Mouse (Mus musculus) 3T3-L1 (cell line): ENCODE measurements around the gene Gm13289.
A peak's percentile ranks its signal among the peaks of the same experiment; 100 is the strongest.
"Not testable (repeated sequence)": the region's sequence is repeated elsewhere in the genome, so short reads cannot be mapped to it uniquely, and the experiment has no call there.

Experiments
- DNase-seq: peaks from one replicate; pipeline ENCODE4 v3.0.0-alpha.2; 2015; ENCODE audit warnings: low read depth, low spot score

Gene Gm13289

GRCm38 (mm10) chr4:88782335-88782734 lies 5.6 kb downstream of the Gm13289 start:
- DNase-seq: not testable (repeated sequence)

- not testable (repeated sequence) for DNase-seq
Observed at GRCm38 (mm10) chr4:88785409-88785808, 8.7 kb downstream of the Gm13289 start, which contains the start of gene Gm13276. Gm13276 (plus strand) TSS chr4:88785709.

GRCm38 (mm10) chr4:88788402-88788801 lies 11.7 kb downstream of the Gm13289 start, which contains the start of gene Gm13277:
Gm13277 (plus strand) TSS chr4:88788632.
- DNase-seq: not testable (repeated sequence)

GRCm38 (mm10) chr4:88791250-88791649 lies 14.5 kb downstream of the Gm13289 start, which contains the start of gene Gm13278:
Gm13278 (plus strand) TSS chr4:88791550.
- DNase-seq: not testable (repeated sequence)

- DNase-seq: not testable (repeated sequence)
Observed at GRCm38 (mm10) chr4:88793936-88794675, 17.4 kb downstream of the Gm13289 start, which contains the start of gene Gm13275. Gm13275 (plus strand) TSS chr4:88794487.

- DNase-seq: not testable (repeated sequence)
Observed at GRCm38 (mm10) chr4:88797097-88797496, 20.4 kb downstream of the Gm13289 start, which contains the start of gene Gm13279. Gm13279 (plus strand) TSS chr4:88797397.

GRCm38 (mm10) chr4:88799365-88799764 lies 22.6 kb downstream of the Gm13289 start, which contains the start of gene Gm13285:
Gm13285 (plus strand) TSS chr4:88799665.
- not testable (repeated sequence) for DNase-seq

GRCm38 (mm10) chr4:88802954-88803353 lies 26.2 kb downstream of the Gm13289 start, which contains the start of gene Gm13287:
Gm13287 (plus strand) TSS chr4:88803254.
- not testable (repeated sequence) for DNase-seq

GRCm38 (mm10) chr4:88805231-88805630 lies 28.5 kb downstream of the Gm13289 start, which contains the start of gene Gm13288:
Gm13288 (plus strand) TSS chr4:88805531.
- DNase-seq: not testable (repeated sequence)

GRCm38 (mm10) chr4:88805761-88806160 lies 29.0 kb downstream of the Gm13289 start:
- DNase-seq: not testable (repeated sequence)

GRCm38 (mm10) chr4:88815928-88816327 lies 39.2 kb downstream of the Gm13289 start, which contains the start of gene Ifna7:
Ifna7 (plus strand) TSS chr4:88816228.
- no peak for DNase-seq

- no peak for DNase-seq
Observed at GRCm38 (mm10) chr4:88819659-88820058, 42.9 kb downstream of the Gm13289 start, which contains the start of gene Ifna11. Ifna11 (plus strand) TSS chr4:88819959.

GRCm38 (mm10) chr4:88822995-88823394 lies 46.3 kb downstream of the Gm13289 start:
- DNase-seq: peak; percentile 36
